ENCODE assay signal across 19 mouse cellular contexts in the genomic region with DNA sequence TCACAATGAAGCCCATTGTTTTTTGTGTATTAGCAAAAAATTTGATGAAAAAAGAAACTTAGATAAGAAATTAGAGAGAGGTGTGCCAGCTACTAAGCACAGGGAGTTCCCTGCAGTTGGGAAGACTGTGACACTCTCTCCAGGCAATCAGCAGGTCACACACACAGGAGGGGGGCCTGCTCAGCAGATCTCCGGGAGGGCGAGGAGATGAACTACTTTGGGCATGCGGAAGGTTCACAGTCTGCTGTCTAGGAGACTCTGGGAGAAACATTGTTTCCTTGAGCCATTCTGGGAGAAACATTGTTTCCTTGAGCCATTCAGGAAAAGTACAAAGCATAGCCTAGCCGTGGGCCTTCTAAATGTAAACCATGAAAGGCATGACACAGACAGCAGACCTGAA. TPM values are rescaled to one million over a fixed set of nuclear protein-coding genes. Genes with fewer than 3 reads are reported as not detected.
"Had no signal": no experiment of that assay in that cellular context is flagged by ENCODE, and none has a peak within 500 bp of the region (broad histone marks: within the 10 kb centered on the region; RNA-seq: fewer than 3 reads in every experiment).

No protein-coding gene starts in this region.

- H3K27me3 ChIP-seq: neural tube, embryonic 12.5 days; neural tube, embryonic 13.5 days; neural tube, embryonic 15.5 days; stomach, embryonic 15.5 days had no signal

- H3K9me3 ChIP-seq: neural tube, embryonic 12.5 days; neural tube, embryonic 13.5 days; neural tube, embryonic 15.5 days; stomach, embryonic 15.5 days had no signal

- H3K27ac ChIP-seq: neural tube, embryonic 12.5 days; neural tube, embryonic 13.5 days; neural tube, embryonic 15.5 days; stomach, embryonic 15.5 days; stomach, postnatal 0 days had no signal

- H3K4me3 ChIP-seq: neural tube, embryonic 12.5 days; neural tube, embryonic 13.5 days; neural tube, embryonic 15.5 days; stomach, embryonic 15.5 days had no signal

- DNase-seq: right cerebral cortex, adult 18-20 months; right cerebral cortex, postnatal 14 days; right cerebral cortex, postnatal 25 days; right cerebral cortex, postnatal 4 days; spleen, adult 18-20 months; thymus, adult 18-20 months; thymus, adult 2 months; thymus, postnatal 14 days; thymus, postnatal 25 days; thymus, postnatal 36 days; thymus, postnatal 4 days had no signal

- H3K36me3 ChIP-seq: neural tube, embryonic 12.5 days; neural tube, embryonic 13.5 days; neural tube, embryonic 15.5 days; stomach, embryonic 15.5 days had no signal

- H3K9ac ChIP-seq: neural tube, embryonic 12.5 days; neural tube, embryonic 13.5 days; neural tube, embryonic 15.5 days; stomach, embryonic 15.5 days had no signal

RNA-seq across cellular contexts. Expression of a gene that starts 49.6 kb away (rescaled TPM):
- polyA plus RNA-seq: neural tube, embryonic 13.5 days; neural tube, embryonic 14.5 days; spleen, adult 2 months; thymus, adult 2 months; thymus, postnatal 0 days had no signal
